Mouse (Mus musculus) urinary bladder, postnatal 4 days (tissue): ENCODE data around the gene Loxl1.

ENCODE experiments used
- DNase-seq, 2 experiments: peaks; one replicate each; pipeline ENCODE4 v3.0.0; 2021 to 2022; ENCODE audit warnings: low spot score in 2 of 2

Loxl1 gene

GRCm38 (mm10) chr9:58312944-58313359, at the start of gene Loxl1:
TSS of gene Loxl1 (minus strand) at chr9:58313186.
- DNase-seq, result peak; percentile 70 to 78

GRCm38 (mm10) chr9:58361956-58362355, 49.0 kb upstream of the Loxl1 start:
- no peak for DNase-seq

- DNase-seq, result no peak
Observed at GRCm38 (mm10) chr9:58361373-58361772, 48.4 kb upstream of the Loxl1 start.

- no peak for DNase-seq
Observed at GRCm38 (mm10) chr9:58355262-58356050, 42.5 kb upstream of the Loxl1 start.

- DNase-seq, result no peak
Observed at GRCm38 (mm10) chr9:58354701-58355100, 41.7 kb upstream of the Loxl1 start.

- no peak for DNase-seq
Observed at GRCm38 (mm10) chr9:58353224-58353623, 40.2 kb upstream of the Loxl1 start.

GRCm38 (mm10) chr9:58347795-58348194, 34.8 kb upstream of the Loxl1 start:
- DNase-seq, result no peak

GRCm38 (mm10) chr9:58346498-58346897, 33.5 kb upstream of the Loxl1 start:
- no peak for DNase-seq

- DNase-seq, result no peak
Observed at GRCm38 (mm10) chr9:58345963-58346362, 33.0 kb upstream of the Loxl1 start.

GRCm38 (mm10) chr9:58341795-58342194, 28.8 kb upstream of the Loxl1 start:
- DNase-seq, result no peak

- DNase-seq, result no peak
Observed at GRCm38 (mm10) chr9:58336650-58337281, 23.8 kb upstream of the Loxl1 start.

GRCm38 (mm10) chr9:58331276-58331675, 18.3 kb upstream of the Loxl1 start:
- DNase-seq, result no peak

- DNase-seq, result no peak
Observed at GRCm38 (mm10) chr9:58330293-58330692, 17.3 kb upstream of the Loxl1 start.

- DNase-seq, result no peak
Observed at GRCm38 (mm10) chr9:58327382-58327781, 14.4 kb upstream of the Loxl1 start.

- DNase-seq, result no peak
Observed at GRCm38 (mm10) chr9:58326477-58327180, 13.6 kb upstream of the Loxl1 start.

- no peak for DNase-seq
Observed at GRCm38 (mm10) chr9:58321681-58322080, 8.7 kb upstream of the Loxl1 start.

- DNase-seq, result no peak
Observed at GRCm38 (mm10) chr9:58318317-58318716, 5.3 kb upstream of the Loxl1 start.

- no peak for DNase-seq
Observed at GRCm38 (mm10) chr9:58317381-58317780, 4.4 kb upstream of the Loxl1 start.

GRCm38 (mm10) chr9:58316784-58317183, 3.8 kb upstream of the Loxl1 start:
- no peak for DNase-seq

GRCm38 (mm10) chr9:58315850-58316249, 2.9 kb upstream of the Loxl1 start:
- no peak for DNase-seq

GRCm38 (mm10) chr9:58314682-58315360, 1.8 kb upstream of the Loxl1 start:
- peak in 1 of 2 experiments; percentile 59 for DNase-seq
